Mouse (Mus musculus) retina, adult 2 months (tissue): ENCODE data around the gene Cyba.

ENCODE experiments used
- DNase-seq: peaks from one replicate; pipeline ENCODE4 v3.0.0-alpha.2; 2012; ENCODE audit warnings: low read depth, low spot score

Gene Cyba

DNA sequence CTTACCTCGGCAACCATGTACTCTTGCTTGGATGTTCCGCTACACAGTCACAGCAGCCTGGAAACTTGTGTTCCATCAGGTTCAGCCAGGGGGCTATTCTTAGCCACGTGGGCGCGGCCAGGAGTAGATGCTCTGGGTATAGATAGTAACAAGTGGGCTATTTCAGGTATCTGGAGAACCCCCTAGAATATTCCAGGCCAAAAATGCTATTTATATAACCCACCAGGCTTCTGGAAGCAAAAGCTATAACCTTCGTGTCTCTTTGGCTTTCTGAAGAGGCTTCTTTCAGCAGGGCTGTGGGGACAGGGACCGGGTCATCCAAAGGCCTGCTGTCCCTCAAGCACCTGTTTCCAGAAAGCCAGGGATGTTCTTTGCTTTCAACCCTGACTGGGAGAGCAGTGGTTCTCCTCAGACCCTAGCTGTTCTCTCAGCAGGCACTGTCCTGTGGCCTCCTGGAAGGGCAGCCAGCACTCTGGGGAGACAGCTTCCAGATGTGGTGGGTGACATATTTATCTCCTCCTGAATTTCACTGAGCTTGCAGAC is 18.5 kb upstream of the Cyba start:
- DNase-seq, result no peak

DNA sequence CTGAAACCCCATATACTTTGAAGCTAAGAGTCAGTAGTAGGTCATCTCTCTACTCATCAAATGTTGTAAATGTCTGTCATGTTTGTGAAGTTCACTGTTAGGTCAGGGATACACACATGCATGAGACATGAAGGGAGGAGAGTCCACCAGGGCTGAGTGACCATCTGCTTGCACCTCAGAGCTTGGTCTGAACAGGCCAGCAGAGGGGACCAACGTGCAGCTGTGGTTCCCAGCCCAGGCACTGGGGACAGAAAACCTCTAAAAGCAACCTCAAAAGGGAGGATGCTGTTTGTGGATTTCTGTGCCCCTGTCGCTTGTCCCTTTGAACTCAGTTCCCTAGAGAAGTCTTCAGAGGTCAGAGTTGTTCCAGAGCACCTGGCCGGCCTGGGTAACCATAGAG is 12.5 kb upstream of the Cyba start:
- no peak for DNase-seq

DNA sequence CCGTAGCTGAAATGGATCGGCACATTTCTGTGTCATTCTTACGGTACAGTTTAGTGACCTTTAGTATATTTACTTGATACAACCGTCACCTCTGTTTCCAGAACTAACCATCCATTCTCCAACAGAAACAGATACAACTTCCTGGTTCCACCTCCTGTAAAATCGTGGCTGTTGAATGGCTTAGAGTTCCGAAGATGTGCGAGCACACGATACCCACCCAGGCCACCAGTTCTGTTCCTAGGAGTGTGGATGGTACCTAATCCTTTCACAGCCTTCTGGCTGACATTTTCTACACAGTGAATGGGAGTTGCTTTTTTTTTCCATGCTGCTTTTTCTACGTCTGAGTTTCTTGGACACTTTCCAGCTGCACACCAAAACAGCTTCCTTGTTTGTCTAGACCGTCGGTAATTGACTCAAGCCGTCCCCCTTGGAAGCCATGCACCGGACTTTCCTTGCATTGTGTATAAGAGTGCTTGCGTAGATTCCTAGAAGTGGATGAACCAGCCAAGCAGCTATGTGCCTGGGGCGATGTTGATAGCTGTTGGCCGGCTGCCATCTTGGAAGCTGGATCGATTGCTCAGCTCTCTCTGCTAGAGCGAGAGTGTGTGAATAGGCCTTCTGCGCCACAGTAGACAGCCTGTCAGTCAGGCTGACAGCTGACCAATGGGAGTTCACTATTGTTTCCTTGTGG is 11.5 kb upstream of the Cyba start:
- DNase-seq, result peak; percentile 49

DNA sequence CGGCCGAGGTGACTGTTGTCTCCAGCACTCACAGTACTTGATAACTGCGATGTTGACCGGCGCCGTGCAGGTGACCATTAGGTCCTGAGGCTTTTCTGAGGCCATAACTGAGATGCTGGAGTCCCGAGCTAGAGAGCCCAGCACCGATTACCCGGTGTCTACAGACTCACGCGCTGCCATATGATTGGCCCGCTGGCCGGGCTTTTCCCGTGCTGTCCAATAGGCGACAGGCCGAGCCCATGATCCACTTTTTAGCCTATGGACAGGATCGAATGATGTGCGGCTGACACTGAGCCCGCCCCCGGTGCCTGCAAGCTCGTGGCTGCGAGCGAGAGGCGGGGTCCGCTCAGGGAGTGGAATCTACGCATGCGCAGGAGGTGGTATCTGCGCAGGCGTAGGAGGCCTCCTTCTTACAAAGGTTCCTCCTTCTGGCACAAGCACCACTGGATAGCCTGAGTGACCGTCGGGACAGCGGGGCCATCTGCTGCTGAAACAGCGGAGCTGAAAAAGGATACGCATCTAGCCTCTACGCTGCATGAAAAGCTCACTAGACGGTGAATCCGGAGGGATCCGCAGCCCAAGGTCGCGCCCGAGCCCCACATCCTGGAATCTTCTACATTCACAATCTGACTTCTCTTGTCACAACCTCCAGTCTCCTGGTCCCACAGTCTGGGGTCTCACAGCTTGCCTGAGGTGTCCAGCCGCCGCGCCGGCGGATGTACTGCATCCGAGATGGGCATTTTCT is 10.7 kb upstream of the Cyba start, which contains the start of gene Mvd:
Gene Mvd, minus strand, starts transcription at position 161 of the 745 bp plus-strand sequence.
- peak; percentile 98 for DNase-seq

DNA sequence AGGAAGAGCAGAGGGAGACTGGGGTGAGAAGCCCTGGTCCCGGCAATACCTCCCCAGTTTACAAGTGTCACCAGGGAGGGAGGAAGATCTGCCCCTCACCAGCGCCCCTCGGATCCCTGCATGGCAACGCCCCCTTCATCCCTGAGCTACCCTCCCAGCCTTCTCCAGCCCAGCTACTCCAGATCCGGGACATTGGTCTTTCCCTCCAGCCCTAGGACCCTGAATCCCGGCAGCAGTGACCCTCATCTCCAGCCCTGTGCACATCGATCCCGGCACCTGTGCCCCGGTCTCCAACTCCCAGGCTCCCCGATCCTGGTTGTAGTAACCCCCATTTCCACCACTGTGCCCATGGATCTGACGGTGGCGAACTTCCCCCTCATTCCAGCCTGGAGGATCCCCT is 10.1 kb upstream of the Cyba start:
- no peak for DNase-seq

DNA sequence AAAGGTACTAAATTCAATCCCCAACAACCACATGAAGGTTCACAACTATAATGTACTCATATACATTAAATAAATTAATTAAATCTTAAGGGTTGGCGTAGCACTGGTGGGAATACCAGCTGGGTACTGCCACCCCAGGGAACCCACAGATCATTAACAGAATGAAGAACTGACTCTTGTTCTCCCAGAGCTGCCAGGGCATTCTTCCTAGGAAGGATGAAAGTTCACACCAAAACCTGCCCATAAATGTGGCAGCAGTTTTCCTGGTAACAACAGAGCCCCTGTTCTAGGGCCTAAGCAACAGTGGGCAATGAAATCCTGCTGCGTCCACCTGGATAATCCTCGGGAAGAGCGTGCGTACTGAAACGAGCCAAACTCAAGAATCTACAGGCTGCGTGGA is 9.6 kb upstream of the Cyba start:
- DNase-seq, result no peak

DNA sequence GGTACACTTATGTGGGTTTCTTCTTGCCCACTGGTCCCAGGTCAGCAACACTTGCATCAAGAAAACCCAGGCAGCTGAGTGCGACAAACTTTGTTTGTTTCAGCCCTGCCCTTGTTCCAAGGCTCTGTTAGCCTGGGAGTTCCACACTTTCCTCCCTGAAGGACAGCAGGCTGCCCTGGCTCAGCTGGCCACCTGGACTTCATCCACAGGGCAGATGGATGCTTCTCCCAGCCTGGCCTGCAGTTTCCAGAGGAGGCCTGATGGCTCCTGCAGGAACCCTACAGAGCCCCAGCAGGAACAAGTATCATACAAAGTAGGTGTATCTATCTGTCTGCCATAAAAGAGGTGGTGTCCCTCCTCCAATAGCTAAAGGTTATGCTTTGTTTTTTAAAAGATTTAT is 8.6 kb upstream of the Cyba start:
- no peak for DNase-seq

DNA sequence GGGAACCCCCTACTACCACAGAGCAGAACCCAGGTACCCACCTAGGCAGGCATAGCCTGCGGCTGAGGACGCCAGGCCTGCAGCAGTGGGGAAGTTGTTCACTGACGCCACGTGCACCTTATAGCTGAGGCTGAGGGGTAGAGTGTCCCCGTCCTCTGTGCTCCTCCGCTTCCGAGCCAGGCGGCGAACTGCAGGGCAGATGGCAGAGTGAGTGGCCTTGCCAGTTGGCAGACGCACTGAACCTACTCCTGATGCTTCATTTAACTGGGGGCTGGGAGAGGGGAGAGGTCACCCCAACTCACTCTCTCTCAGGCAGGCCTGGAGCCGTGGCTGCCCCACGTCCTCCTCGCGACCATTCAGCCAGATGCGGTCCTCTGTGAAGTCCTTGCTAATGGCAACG is 6.6 kb upstream of the Cyba start:
- DNase-seq, result no peak

DNA sequence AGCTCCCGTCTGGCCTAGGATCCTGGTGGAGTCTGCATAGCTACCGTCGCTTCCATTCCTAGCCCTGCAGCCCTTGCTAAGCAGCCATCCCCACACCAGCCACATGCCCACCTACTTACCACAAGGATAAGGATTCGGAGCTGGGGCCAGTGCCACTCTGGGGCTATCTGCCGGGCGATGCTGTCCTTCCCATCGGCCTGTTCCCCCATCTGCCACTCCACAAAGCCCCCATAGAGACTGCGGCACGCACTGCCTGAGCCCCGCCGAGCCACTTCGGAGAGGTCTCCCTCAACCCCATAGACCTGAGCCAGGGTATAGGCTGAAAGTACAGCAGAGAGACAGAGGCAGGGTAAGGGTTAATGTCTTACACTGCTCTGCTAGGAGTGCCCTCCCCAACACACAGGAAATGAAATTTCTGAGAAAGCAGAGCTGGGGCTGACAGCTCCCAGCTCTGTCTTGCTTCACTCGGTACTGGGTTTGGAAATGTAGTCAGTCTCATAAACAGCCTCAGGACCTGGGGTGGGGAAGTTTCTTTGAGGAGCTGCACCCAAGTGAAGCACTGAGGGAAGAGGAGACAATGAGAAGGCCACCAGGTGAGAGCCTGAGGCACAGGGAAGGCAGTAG is 5.1 kb upstream of the Cyba start:
- no peak for DNase-seq

DNA sequence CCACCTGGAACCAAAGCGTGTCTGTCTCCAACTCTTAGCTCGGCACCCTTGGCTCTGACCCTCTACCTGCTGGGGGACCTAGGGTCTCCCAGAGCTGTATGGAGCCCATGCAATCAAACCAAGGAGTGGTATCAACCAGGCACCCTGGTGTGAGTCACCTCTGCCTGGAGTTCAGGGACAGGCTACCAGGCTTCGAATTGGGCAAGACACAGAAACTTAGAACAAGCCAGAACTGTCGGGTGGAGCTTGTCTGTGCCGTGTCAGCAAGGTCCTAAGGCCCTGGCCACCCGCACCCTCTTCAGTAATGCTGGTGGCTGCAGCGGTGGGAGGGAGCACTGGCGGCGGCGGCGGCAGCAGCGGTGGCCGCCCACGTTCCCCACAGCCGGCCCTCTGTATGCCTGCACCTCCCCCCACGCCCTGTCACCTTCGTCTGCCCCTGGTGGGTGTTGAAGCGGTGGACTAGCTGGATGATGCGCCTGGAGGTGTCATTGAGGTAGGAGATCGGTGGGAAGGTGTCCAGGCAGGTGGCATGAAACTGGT is 3.9 kb upstream of the Cyba start:
- no peak for DNase-seq

DNA sequence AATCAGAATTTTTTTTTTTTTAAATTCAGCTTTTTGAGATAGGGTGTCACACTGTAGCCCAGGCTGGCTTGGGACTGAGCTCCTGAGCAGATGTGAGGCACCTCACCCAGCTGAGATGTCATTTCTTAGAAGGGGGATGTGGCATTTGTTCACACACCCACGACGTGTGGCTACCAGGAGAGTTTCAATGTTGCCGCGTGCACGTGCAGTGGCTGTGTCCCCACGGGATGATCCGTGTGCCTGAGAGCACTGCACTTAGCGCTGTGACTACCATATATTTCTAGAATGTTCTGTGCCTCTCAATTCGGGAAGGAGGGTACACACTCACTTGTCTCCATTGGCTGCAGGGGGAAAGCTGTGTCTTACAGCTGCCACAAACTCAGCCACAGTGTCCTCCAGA is 3.4 kb upstream of the Cyba start:
- DNase-seq, result no peak

DNA sequence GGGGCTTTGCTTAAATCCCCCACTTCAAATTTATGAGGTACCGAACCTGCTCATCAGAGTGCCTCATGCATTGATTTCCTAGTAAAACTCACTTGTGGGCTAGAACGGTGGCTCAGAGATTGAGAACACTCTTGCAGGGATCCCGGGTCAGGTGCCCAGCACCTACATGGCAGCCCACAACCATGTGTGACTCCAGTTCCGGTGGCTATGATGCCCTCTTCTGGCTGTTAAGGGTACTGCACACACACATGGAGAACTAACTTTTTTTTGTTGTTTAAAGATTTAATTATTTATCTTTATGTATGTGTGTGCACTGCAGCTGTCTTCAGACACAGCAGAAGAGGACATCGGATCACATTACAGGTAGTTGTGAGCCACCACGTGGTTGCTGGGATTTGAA is 2.6 kb upstream of the Cyba start:
- no peak for DNase-seq

DNA sequence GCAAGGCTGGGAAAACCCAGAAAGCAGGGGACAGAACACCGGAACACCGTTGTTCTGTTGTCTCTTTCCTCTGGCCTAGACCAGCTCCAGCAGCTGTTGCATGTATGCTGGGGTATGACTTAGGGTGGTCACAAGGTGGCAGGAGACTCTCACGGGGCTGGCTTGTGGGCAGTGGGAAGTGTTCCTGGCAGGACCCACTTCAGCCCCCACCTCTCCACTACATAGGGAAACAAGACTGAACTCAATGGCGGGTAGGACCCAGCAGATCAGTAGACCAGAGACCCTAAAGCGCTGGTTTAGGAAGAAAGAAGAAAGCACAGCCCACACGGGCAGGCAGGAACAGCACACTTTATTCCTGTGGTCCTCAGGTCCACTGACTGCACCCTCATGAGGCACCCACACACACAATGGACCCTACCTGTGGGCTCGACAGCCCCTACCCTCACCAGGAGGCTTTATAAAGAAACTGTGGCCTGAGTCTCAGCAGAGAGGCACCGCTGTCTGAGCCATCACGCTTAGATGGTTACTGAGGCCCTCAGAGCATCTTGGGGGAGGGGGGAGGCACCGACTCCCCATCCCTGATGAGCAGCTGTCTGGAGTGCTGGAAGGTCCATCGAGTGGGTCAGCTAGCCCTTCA is 657 bp upstream of the Cyba start:
- no peak for DNase-seq

DNA sequence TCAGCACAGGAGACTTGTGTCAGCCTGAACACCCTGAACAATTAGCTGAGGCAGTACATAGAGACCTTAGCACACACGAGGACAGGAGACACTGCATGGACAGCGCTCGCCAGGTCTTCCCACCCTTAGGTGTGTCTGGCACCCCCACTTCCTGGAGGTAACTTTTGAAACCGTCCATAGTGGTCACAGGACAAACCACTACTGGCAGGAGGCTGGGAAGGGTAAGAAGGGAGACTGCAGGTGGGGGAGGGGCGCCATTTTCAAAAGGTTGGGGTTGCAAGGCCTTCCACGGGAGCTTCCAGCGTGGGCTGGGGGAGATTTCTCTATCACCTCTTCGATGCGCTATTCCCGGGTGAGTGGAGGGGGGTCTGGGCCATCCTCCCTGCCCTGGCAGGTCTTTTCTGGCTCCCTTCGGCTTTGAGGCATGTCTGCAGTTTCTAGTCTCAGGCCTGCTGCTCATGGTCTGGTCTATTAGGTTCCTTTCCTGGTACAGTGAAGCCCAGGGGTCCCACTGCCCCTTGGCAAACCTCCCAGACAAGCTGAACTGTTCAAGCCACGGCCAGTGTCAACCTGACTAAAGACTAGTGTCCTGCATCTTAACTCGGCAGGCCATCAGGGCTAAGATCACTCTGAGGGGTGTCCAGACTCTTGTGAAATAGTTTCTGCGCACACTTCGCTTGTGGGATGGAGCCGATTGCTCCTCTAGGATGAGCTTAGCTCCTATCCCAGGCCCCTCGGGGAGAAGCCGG is 862 bp downstream of the Cyba start:
- no peak for DNase-seq

DNA sequence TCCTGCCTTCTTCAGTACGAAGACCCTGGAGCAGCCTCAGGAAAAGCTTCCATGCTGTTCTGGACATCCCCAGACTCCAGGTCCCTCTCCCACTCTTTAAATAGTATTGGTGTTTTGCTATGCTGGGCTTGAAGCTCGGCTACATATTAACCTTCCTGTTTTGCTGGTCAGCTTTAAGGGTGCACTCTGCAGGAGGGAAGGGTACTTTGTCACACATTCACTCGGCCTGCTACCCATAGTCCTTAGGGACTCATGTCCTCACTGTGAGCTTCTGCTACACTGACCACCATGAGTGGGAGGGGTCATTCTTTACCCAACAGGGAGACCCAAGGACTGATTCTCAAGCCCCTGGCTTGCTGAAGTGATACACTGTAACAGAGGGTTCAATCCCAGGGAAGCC is 2.1 kb downstream of the Cyba start:
- DNase-seq, result no peak

DNA sequence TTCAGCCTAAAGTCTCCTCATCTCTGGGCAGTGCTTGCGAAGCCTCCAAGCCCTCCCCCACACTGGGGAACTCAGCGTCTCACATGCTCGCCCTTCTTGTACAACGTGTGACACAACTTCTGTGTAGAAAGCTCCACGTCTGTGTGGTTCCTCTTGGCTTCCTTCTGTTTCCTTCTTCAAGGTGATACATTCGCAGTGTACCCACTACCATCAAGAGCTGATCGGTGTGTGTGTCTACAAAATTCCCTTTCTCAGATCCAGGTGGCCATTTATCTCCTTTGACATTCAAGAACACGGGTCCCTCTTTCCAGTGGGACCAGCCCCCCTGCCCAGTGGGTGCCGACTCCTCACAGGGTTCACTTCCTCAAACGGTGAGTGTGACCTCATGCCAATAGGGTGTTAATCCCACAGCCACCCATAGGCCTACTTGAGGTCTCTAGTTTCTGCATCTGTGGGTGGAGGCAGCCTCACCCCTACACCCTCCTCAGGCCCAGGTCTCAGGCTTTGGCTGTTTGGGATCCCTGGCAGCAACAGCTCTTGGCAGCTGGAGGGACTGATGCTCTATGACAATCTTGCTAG is 2.6 kb downstream of the Cyba start:
- DNase-seq, result no peak

DNA sequence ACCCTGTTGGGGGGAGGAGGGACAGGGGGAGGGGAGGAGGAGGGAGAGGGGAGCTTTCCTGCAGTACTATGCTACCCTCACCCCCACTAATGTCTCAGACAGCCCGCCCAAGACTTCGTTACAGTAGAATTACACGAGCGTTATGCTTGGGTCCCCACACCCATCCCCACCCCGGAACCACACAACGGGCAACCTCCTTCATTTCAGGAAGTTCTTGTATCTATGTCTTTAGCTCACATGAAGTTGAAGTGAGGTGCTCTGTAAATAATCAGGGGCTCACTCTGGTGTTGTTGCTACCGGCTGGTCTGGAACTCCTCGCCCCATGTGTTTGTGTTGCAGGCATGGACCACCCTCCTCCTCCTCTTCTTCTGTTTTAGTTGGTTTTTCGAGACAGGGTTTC is 4.6 kb downstream of the Cyba start:
- no peak for DNase-seq

DNA sequence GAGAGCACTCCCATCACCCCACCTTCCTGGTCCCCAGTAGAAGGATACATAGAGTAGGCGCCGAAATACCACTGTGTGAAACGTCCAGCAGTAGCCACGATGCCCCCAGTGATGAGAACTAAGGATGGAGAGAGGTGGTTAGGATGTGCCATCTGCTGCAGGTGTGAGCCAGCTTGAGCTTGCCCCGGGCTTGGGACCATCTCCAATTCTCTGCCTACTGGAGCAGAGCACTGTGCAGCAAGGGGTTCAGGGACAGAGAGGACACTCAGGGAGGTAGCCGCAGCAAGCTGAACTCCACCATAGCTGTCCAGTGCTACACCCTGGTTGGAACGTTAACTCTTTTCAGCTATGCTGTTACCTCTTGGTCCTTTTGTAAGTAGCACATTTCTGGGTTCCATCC is 5.1 kb downstream of the Cyba start:
- DNase-seq, result no peak

DNA sequence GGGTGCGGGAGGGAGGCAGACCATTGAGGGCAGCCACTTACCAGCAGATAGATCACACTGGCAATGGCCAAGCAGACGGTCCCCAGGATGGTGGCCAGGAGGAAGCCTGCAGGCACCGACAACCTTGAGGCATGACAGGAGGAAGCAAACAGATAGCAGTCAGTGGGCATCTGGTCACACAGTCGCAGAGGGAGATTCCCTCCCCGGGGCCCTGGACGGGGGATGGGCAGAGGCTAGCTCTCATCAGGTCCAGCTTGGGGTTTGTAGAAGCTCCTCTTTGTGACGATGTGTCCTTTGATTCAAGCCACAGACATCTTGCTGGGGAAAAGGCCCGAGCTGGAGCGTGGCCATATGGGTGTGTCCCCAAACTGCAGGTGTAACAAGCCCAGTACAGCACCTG is 6.6 kb downstream of the Cyba start:
- no peak for DNase-seq

DNA sequence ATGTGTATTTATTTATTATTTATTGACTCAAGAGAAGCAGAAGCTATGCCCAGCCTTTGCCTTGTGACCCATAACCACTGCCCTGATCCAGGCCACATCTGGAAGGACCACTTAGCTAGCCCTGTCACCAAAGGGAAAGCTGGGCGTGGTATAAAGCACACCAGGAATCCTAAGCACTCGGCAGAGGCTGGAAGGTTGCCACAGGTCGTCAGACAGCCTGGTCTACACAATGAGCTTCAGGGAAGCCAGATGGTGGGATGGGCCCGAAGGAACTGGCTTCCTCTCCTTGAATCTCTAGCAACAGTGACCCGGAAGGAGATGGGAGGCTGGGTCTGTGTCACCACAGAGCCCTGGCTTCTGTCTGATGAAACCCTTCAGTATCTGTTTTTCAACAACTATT is 9.1 kb downstream of the Cyba start:
- DNase-seq, result no peak

DNA sequence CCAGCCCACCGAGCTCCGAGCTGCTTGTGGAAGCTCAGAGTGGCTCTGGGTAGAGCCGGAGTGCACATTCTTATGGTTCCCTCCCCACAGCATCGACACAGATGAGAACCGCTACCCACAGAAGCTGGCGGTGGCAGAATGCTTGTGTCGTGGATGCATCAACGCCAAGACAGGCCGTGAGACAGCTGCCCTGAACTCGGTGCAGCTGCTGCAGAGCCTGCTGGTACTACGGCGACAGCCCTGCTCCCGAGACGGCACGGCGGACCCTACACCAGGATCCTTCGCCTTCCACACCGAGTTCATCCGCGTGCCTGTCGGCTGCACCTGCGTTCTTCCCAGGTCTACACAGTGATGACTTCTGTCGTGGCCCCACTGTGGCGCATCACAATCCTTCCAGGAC is 9.5 kb downstream of the Cyba start:
- DNase-seq, result no peak
